9 mouse cellular contexts compared by ENCODE assay signal in the genomic region with DNA sequence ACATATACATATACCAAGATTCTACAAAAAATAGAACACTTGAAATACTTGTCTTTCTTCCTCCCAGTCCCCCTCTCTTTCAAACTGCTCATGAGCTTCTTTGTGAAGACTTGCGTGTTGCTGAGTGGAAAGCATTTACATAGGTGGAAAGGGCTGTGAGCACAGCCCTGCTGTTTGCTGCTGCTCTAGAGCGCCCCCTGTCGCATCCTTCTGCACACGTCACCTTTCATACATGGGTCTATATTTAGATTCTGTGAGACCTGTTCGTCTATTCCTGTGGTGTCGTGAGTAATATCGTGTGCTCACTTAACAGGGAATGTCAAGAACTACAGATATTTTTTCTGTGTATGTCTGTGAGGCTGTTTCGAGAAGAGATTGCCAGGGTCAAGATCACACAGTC. TPM values are rescaled to one million over a fixed set of nuclear protein-coding genes. Genes with fewer than 3 reads are reported as not detected.
A peak's percentile ranks its signal among the peaks of the same experiment; 100 is the strongest.
DNase-seq lines count a peak whose midpoint lies in the region.
"Had no signal": no experiment of that assay in that cellular context is flagged by ENCODE, and none has a peak within 500 bp of the region (broad histone marks: within the 10 kb centered on the region; RNA-seq: fewer than 3 reads in every experiment).

No protein-coding gene starts in this region.

- peak; percentile 10 to 19 for DNase-seq in cerebellum, adult 18-20 months
- DNase-seq in cerebellum, adult 11-12 months = no peak
- peak; percentile 74 for DNase-seq in 3T3-L1 (ENCODE audit: low read depth, low spot score)
- peak; percentile 2 for DNase-seq in c-Kit-positive CD71-positive TER-119-negative erythroid progenitor cells, embryonic 14.5 days (ENCODE audit: low read depth)
- peak; percentile 78 for DNase-seq in heart, embryonic 10.5 days (ENCODE audit: low spot score)
- peak; percentile 3 for DNase-seq in left cerebral cortex, adult 11 months (ENCODE audit: low spot score)
- DNase-seq in mesoderm, embryonic 11.5 days (ENCODE audit: low read depth, low spot score) = peak; percentile 67
- DNase-seq in thymus, postnatal 0 days (ENCODE audit: low spot score) = peak; percentile 23

- WGBS in heart, embryonic 10.5 days = 10% methylated on average over 8 of the region's 8 CpGs

- H3K36me3 ChIP-seq in heart, embryonic 10.5 days = no peaks in the 10 kb centered on the region
- H3K36me3 ChIP-seq: G1E had no signal

- H3K27ac ChIP-seq in heart, embryonic 10.5 days = no peak overlapping the region

- H3K9me3 ChIP-seq in heart, embryonic 10.5 days = no peaks in the 10 kb centered on the region

- no peaks in the 10 kb centered on the region for H3K27me3 ChIP-seq in heart, embryonic 10.5 days (ENCODE audit: insufficient read depth, poor library complexity, severe bottlenecking)

- H3K4me1 ChIP-seq in heart, embryonic 10.5 days = no peaks in the 10 kb centered on the region

- H3K4me3 ChIP-seq in heart, embryonic 10.5 days = no peak overlapping the region

RNA-seq across cellular contexts. Expression of a gene that starts 35.5 kb away (rescaled TPM):
- polyA plus RNA-seq in heart, embryonic 10.5 days (2016; fragmentation: Nextera tagmentation; extraction: Ambion mirVana) = 0.36 and 4.1 TPM in 2 replicates
- polyA plus RNA-seq in thymus, postnatal 0 days (2015; fragmentation: Nextera tagmentation; extraction: Ambion mirVana) = 0.13 and 0.14 TPM in 2 replicates
- polyA plus RNA-seq: G1E had no signal
